Mouse (Mus musculus) neural tube, embryonic 11.5 days (tissue): ENCODE measurements around the gene Il1rapl1. TPM values are rescaled to one million over a fixed set of nuclear protein-coding genes. Genes with fewer than 3 reads are reported as not detected.

ENCODE experiments used
- ATAC-seq: fragments of 200-750 bp; cut with Nextera tagmentation; 2 replicates; pipeline ENCODE4 v1.8.0; 2017; ENCODE audit warnings: moderate number of reproducible peaks, mild to moderate bottlenecking, moderate TSS enrichment, moderate library complexity; ENCODE audit not compliant: insufficient read depth, low FRiP score, low TSS enrichment
- DNase-seq: peaks from one replicate; pipeline ENCODE4 v3.0.0-alpha.2; 2015; ENCODE audit warnings: low spot score
- H3K27ac ChIP-seq: fragments of 300-500 bp; sonication (generic); 2 replicates; pipeline ENCODE4 v1.5.1; 2014; ENCODE audit warnings: low read depth, mild to moderate bottlenecking, low read length
- H3K27me3 ChIP-seq: fragments of 300-500 bp; sonication (generic); 2 replicates; pipeline ENCODE4 v1.6.1; 2014; ENCODE audit warnings: mild to moderate bottlenecking, low read length, mixed read lengths; ENCODE audit not compliant: control insufficient read depth, insufficient read depth
- H3K36me3 ChIP-seq: fragments of 300-500 bp; sonication (generic); 2 replicates; pipeline ENCODE4 v1.6.1; 2014; ENCODE audit warnings: mild to moderate bottlenecking, low read length, moderate library complexity, mixed read lengths; ENCODE audit not compliant: control insufficient read depth, insufficient read depth
- H3K4me1 ChIP-seq: fragments of 300-500 bp; sonication (generic); 2 replicates; pipeline ENCODE4 v1.6.1; 2014; ENCODE audit warnings: low read length, mixed read lengths; ENCODE audit not compliant: control insufficient read depth, insufficient read depth
- H3K4me2 ChIP-seq: fragments of 300-500 bp; sonication (generic); 2 replicates; pipeline ENCODE4 v1.6.1; 2014; ENCODE audit warnings: low read depth, mild to moderate bottlenecking, moderate library complexity
- H3K4me3 ChIP-seq: fragments of 300-500 bp; sonication (generic); 2 replicates; pipeline ENCODE4 v1.5.1; 2014; ENCODE audit warnings: low read depth, low read length
- H3K9ac ChIP-seq: fragments of 300-500 bp; sonication (generic); 2 replicates; pipeline ENCODE4 v1.6.1; 2014; ENCODE audit warnings: mild to moderate bottlenecking, low read length
- H3K9me3 ChIP-seq: fragments of 300-500 bp; sonication (generic); 2 replicates; pipeline ENCODE4 v1.6.1; 2016; ENCODE audit warnings: low read length; ENCODE audit not compliant: control insufficient read depth
- WGBS: fragments of 180-500 bp; shearing (Covaris S2); extraction: QIAGEN DNeasy Blood & Tissue Kit; methylation state at CpG from one replicate; pipeline ENCODE4 v1.1.7; 2014; 5-methylcytosine and 5-hydroxymethylcytosine counted together
- polyA plus RNA-seq: library from polyadenylated mRNA; unstranded; fragments of >200 nt; fragmentation: Nextera tagmentation; extraction: Ambion mirVana; gene quantifications from 2 replicates; pipeline ENCODE4 v1.2.1, GENCODE M21; 2014

The Il1rapl1 gene
- polyA plus RNA-seq = 0.37 and 0.38 TPM in 2 replicates

DNA sequence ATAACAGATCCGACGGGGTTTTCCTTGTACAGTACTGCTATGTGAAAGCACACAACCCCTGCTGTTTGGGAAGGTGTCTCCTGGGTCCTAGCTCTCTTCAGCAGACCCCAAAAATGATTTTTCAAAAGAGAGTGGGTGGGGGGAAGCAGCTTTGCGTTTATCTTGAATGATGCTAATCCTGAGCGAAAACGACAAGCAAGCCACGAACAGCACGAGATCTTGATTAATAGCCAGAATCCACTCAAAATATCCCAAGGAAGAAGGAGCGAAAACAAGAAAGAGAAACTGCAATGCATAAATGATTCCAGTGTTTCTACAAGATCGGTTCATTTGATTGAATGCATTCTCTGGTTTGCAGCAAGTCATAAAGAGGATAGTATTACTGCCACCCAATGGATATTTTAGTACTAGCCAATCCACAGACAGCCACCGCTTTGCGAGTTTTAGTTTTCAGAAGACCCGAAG is at the start of gene Il1rapl1:
Gene Il1rapl1, minus strand, starts transcription at position 37 of the 465 bp plus-strand sequence.
- Histone ChIP-seq H3K9me3 (no peaks in the 10 kb centered on the region), H3K27me3 (no peaks in the 10 kb centered on the region), H3K4me3 (peak within 1 kb of the TSS; percentile 36), H3K36me3 (no peaks in the 10 kb centered on the region), H3K4me2 (peak within 1 kb of the TSS; percentile 37), H3K27ac (no peak within 1 kb of the TSS), H3K4me1 (no peaks in the 10 kb centered on the region), H3K9ac (peak within 1 kb of the TSS; percentile 26; the same call in 1 of the 2 replicates)
- ATAC-seq (no peak; the same call in 1 of the 2 replicates), DNase-seq (peak; percentile 23)
- WGBS = 19% methylated on average over 12 of the region's 12 CpGs

DNA sequence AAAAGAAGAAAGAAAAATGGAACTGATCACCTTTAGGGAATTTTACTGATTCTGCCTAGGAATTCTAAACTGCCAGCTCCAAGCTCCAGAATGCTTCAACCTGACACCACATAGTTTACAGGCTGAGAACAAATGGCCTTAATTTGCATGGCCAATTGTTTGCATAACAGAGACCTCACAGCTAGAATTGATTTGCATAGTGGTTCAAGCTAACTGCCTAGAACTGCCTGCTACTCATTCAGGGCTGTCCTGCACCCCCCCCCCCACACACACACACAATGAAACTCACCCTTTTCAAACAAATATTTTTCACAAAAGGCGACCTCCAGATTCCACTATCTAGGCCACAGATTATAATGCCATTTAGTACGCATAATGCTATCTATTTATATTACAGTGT is 42.6 kb upstream of the Il1rapl1 start:
- H3K9ac ChIP-seq = no peak overlapping the region
- H3K4me1 ChIP-seq = no peaks in the 10 kb centered on the region
- no peaks in the 10 kb centered on the region for H3K36me3 ChIP-seq
- H3K9me3 ChIP-seq = no peaks in the 10 kb centered on the region
- peak; percentile 77 for ATAC-seq
- no peak overlapping the region for H3K4me3 ChIP-seq
- H3K27me3 ChIP-seq = no peaks in the 10 kb centered on the region
- no peak overlapping the region for H3K4me2 ChIP-seq
- H3K27ac ChIP-seq = no peak overlapping the region
- 34% methylated on average over 2 of the region's 2 CpGs for WGBS
- DNase-seq = no peak

DNA sequence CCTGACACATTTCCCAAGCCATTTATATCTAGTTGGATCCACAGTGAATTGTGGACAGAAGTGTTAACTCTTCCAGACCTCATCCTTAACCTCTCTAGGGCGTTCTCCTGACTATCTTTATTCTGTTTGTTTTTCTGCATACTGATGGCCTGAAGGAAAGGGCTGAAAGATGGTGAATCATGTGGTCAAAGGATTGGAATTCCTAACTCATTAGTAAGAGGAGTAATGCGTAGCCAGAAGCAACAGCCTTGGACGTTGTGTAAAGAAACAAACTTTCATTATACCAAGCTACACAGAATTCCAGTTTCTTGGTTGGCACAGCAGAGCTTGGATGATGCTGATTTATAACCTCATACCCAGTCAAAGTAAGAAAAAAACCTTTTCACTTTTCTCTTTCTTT is 10.2 kb upstream of the Il1rapl1 start:
- ATAC-seq (no peak), DNase-seq (no peak)
- no peak overlapping the region for H3K9ac ChIP-seq
- H3K4me1 ChIP-seq = no peaks in the 10 kb centered on the region
- H3K27ac ChIP-seq = no peak overlapping the region
- no peaks in the 10 kb centered on the region for H3K27me3 ChIP-seq
- H3K4me3 ChIP-seq = no peak overlapping the region
- no peaks in the 10 kb centered on the region for H3K9me3 ChIP-seq
- no peak overlapping the region for H3K4me2 ChIP-seq
- WGBS = 70% methylated on average over 3 of the region's 3 CpGs
- H3K36me3 ChIP-seq = no peaks in the 10 kb centered on the region

DNA sequence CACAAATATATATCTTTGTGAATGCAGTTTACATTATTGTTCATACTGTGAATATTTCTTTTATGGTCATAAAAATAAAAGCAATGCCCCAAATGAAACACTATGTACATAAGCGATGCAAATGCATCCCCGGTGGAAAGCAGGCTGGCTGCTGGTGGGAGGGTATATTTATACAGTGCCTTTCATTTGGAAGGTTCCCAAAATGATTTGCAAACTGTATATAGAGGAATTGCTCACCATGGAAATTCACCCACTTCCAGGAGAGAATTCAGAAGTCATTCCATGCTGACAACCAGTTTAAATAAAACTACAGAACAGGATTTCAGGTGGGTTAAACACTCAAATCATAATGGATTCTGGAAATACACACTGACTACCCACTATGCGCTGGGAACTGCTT is 4.6 kb upstream of the Il1rapl1 start:
- H3K4me2 ChIP-seq = no peak overlapping the region
- WGBS = 77% methylated on average over 3 of the region's 3 CpGs
- H3K4me1 ChIP-seq = no peaks in the 10 kb centered on the region
- H3K27me3 ChIP-seq = no peaks in the 10 kb centered on the region
- no peak overlapping the region for H3K4me3 ChIP-seq
- no peak overlapping the region for H3K9ac ChIP-seq
- no peaks in the 10 kb centered on the region for H3K36me3 ChIP-seq
- no peak overlapping the region for H3K27ac ChIP-seq
- ATAC-seq (no peak), DNase-seq (no peak)
- no peaks in the 10 kb centered on the region for H3K9me3 ChIP-seq

DNA sequence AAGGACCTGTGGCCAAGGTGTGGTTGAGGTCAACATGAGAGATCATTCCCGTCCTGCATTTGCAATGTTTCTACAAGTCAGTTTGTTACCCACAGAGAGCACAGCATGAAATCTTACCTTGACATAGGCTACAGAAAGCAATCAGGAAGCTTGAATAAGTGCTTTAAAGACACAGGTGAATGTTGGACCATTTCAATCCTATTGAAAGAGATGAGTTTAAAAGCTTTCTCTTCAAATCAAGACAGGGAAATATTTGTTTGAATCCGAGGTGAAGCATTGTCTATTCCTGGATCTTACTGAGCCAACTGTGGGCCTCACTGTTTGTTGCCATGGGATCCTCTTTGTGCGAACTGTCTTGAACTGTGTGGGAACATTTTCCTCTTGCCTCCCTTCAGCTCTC is 2.4 kb upstream of the Il1rapl1 start:
- Histone ChIP-seq H3K9ac (no peak overlapping the region), H3K4me1 (no peaks in the 10 kb centered on the region), H3K4me3 (no peak overlapping the region), H3K4me2 (no peak overlapping the region), H3K9me3 (no peaks in the 10 kb centered on the region), H3K36me3 (no peaks in the 10 kb centered on the region), H3K27me3 (no peaks in the 10 kb centered on the region), H3K27ac (no peak overlapping the region)
- WGBS = 59% methylated on average over 3 of the region's 3 CpGs
- no peak for ATAC-seq
- no peak for DNase-seq

DNA sequence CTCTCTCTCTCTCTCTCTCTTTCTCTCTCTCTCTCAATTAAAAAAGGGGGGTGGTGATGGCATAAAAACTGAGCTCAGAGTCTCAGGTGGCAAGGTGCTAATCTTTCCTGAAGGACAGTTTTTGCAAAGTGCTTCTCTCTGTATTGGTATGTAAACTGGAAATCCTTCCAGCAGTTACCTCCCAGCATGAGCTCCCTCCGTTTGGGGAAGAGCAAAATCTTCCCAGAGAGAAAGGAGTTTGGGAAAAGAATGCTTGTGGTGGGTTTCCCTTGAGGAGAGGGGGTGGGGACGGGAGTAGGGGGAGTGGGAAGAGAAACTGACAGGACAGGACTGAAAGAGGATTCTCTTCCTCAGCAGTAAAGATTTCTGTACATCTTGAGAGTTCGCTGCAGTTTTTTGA is 881 bp upstream of the Il1rapl1 start:
- WGBS = 10% methylated on average over 3 of the region's 3 CpGs
- no peaks in the 10 kb centered on the region for H3K4me1 ChIP-seq
- H3K9me3 ChIP-seq = no peaks in the 10 kb centered on the region
- no peaks in the 10 kb centered on the region for H3K27me3 ChIP-seq
- H3K27ac ChIP-seq = no peak overlapping the region
- ATAC-seq = no peak
- H3K9ac ChIP-seq = no peak overlapping the region
- H3K4me3 ChIP-seq = no peak overlapping the region
- peak overlapping the region; percentile 37 for H3K4me2 ChIP-seq
- DNase-seq = no peak
- no peaks in the 10 kb centered on the region for H3K36me3 ChIP-seq

DNA sequence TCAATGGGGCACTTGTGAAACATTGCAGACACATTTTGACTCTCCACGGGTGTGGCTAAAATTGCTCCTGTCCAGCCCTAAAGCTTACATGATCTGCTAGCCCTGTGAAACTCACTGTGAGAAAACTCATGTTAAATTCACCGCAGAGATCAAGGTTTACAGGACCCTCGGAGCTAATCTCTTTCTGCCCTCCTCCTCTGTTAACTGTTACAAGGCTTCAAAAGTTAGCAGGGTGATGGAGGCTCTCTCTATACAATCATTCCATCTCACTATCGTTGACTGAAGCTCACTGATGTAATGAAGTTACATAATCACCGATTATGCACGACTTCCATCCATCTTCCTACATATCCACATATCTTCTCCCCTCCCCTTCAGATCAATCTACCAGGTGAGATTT is 1.9 kb downstream of the Il1rapl1 start:
- DNase-seq = no peak
- 55% methylated on average over 6 of the region's 6 CpGs for WGBS
- no peak overlapping the region for H3K27ac ChIP-seq
- ATAC-seq = no peak
- H3K36me3 ChIP-seq = no peaks in the 10 kb centered on the region
- no peaks in the 10 kb centered on the region for H3K9me3 ChIP-seq
- H3K4me2 ChIP-seq = no peak overlapping the region
- no peak overlapping the region for H3K9ac ChIP-seq
- H3K4me3 ChIP-seq = no peak overlapping the region
- no peaks in the 10 kb centered on the region for H3K4me1 ChIP-seq
- H3K27me3 ChIP-seq = no peaks in the 10 kb centered on the region

DNA sequence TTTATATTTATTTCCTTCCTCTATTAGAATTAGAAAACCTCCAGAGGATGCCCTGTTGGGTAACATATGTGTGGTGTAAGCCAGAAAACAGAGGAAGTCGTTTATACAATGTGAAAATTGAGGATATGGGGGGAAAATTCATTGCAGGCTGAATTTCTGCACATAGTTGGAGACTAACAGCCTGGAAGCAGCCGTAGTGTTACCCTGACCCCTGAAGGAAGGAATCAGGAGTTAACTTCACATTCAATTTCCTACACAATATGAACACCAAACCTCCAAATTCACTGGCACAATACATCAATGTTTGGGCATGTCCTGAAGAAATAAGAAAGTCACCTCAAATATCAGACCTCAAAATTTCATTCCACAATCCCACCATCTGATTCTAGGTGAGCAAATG is 3.2 kb downstream of the Il1rapl1 start:
- WGBS = 45% methylated on average over 2 of the region's 2 CpGs
- Histone ChIP-seq H3K9me3 (no peaks in the 10 kb centered on the region), H3K27ac (no peak overlapping the region), H3K4me3 (no peak overlapping the region), H3K4me1 (no peaks in the 10 kb centered on the region), H3K27me3 (no peaks in the 10 kb centered on the region), H3K9ac (no peak overlapping the region), H3K4me2 (no peak overlapping the region), H3K36me3 (no peaks in the 10 kb centered on the region)
- DNase-seq (no peak), ATAC-seq (no peak)

DNA sequence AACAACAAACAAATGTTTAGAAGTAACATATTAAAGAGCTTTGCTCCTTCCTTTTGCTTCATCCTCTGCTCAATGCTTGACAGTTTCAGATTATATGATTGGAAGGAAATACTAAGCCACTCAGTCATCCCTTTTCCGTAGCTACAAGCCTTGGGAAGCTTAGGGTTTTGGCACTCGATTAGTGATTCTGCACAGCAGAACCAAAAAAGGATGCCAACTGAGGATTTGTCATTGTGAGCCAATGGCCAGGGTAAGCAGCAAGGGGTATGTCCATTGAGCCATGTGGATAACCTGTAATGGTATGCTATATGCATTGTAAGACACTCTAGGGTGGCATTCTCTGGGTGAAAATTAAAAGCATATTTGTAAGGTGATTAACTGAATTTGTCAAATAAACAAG is 5.7 kb downstream of the Il1rapl1 start:
- Histone ChIP-seq H3K9me3 (no peaks in the 10 kb centered on the region), H3K9ac (no peak overlapping the region), H3K4me2 (no peak overlapping the region), H3K27me3 (no peaks in the 10 kb centered on the region), H3K4me3 (no peak overlapping the region), H3K27ac (no peak overlapping the region), H3K4me1 (no peaks in the 10 kb centered on the region), H3K36me3 (no peaks in the 10 kb centered on the region)
- DNase-seq = no peak
- ATAC-seq = no peak
- 94% methylated on average over 2 of the region's 2 CpGs for WGBS
